Mouse (Mus musculus): ENCODE measurements at regions not wholly inside any gene's neighbourhood (a gene's known extent, or its start where the extent isn't known, plus 50 kb on each side); places are given as distances from the start of the nearest gene placed in this dataset.
"Not testable (repeated sequence)": the region's sequence is repeated elsewhere in the genome, so short reads cannot be mapped to it uniquely, and the experiment has no call there.

DNA sequence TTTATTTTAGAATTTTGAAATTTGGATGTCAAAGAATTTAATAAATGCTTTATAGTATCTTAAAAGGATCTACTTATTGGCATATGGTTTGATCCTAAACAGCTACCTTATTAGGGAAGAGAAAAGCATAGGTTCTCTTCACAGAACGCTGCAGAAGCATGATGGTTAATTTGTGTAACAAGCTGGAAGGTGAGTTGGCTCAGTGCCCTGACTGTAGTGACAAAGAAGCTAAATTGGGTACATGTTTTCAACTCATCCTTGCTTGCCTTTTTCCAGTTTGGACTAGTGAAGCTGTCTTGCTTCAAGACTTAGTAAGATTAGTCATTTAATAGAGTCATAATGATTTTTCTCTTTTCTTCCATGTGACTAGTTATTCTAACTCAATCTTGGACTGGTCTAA is 292.7 kb upstream of the Hand2 start:
- TF ChIP-seq CTCF (IDR thresholded peaks at IDR 0.05; ENCODE audit: insufficient read depth, low read length); POLR2A (IDR thresholded peaks at IDR 0.05; ENCODE audit: borderline replicate concordance, extremely low read depth, low read depth, low read length): not testable (repeated sequence)
